ENCODE assay signal across 16 mouse cellular contexts in the genomic region with DNA sequence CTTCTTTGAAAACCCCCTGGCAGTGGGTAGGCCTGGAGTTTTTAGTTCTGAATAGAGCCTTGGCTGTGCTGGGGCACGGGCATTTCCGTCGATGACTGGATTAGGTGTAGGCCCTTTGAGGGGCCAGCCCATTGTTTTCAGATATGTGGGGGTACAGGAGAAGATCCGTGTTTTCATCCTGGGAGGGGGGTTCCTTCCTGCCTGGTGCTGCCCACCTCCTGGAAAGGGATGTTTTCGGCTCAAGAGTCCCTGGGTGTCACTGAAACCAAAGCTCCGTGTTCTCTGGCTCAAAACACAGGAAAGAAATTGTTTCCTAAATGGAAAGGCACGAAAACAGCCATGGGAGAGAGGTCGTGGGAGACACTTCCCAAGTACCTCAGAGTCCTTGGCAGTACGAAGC. TPM values are rescaled to one million over a fixed set of nuclear protein-coding genes. Genes with fewer than 3 reads are reported as not detected.
A peak's percentile ranks its signal among the peaks of the same experiment; 100 is the strongest.
DNase-seq lines count a peak whose midpoint lies in the region; ATAC-seq and TF ChIP-seq lines count a peak whose summit lies in the region.
"Had no signal": no experiment of that assay in that cellular context is flagged by ENCODE, and none has a peak within 500 bp of the region (broad histone marks: within the 10 kb centered on the region; RNA-seq: fewer than 3 reads in every experiment).

No protein-coding gene starts in this region.

- peak; percentile 44 for DNase-seq in gastrocnemius, postnatal 25 days
- DNase-seq in gastrocnemius, postnatal 36 days: no peak
- DNase-seq in layer of hippocampus, adult 2 months (ENCODE audit: low spot score in 2 of 2): no peak
- DNase-seq in layer of hippocampus, postnatal 14 days (ENCODE audit: low spot score in 2 of 2): no peak
- peak; percentile 83 for DNase-seq in lung, postnatal 36 days
- no peak for DNase-seq in right cerebral cortex, adult 18-20 months
- DNase-seq in cerebellum, adult 9-11 months: no peak
- DNase-seq: adrenal gland, postnatal 36 days; liver had no signal

- H3K4me2 ChIP-seq in heart, embryonic 11.5 days: no peak overlapping the region
- H3K4me2 ChIP-seq: hindbrain, embryonic 12.5 days; midbrain, embryonic 15.5 days; neural tube, embryonic 13.5 days had no signal

- WGBS in heart, embryonic 11.5 days (ENCODE audit: insufficient replicate concordance): 62% methylated on average over 9 of the region's 9 CpGs

- H3K36me3 ChIP-seq in heart, embryonic 11.5 days (ENCODE audit: control insufficient read depth, insufficient read depth, low read length): no peaks in the 10 kb centered on the region
- H3K36me3 ChIP-seq: hindbrain, embryonic 12.5 days; midbrain, embryonic 15.5 days; neural tube, embryonic 13.5 days had no signal

- H3K4me3 ChIP-seq in layer of hippocampus, adult 2 months: no peak overlapping the region
- H3K4me3 ChIP-seq in heart, embryonic 11.5 days (ENCODE audit: low read depth, low read length): no peak overlapping the region
- H3K4me3 ChIP-seq: erythroblast, embryonic 14.5 days; hindbrain, embryonic 12.5 days; midbrain, embryonic 15.5 days; neural tube, embryonic 13.5 days had no signal

- no peak for TF ChIP-seq CTCF in layer of hippocampus, adult 2 months (conservative IDR thresholded peaks at IDR 0.05)

- peak overlapping the region; percentile 34; the same call in 1 of the 2 replicates for H3K9ac ChIP-seq in heart, embryonic 11.5 days (ENCODE audit: low read depth, low read length)
- H3K9ac ChIP-seq: hindbrain, embryonic 12.5 days; midbrain, embryonic 15.5 days had no signal

- H3K27me3 ChIP-seq in heart, embryonic 11.5 days (ENCODE audit: control insufficient read depth, insufficient read depth, low read length): no peaks in the 10 kb centered on the region
- H3K27me3 ChIP-seq: midbrain, embryonic 15.5 days; neural tube, embryonic 13.5 days had no signal

- intact Hi-C loops in gastrocnemius, postnatal 36 days (cut with DNase I): no loop called here

- H3K9me3 ChIP-seq in heart, embryonic 11.5 days (replicated peaks; ENCODE audit: control insufficient read depth, low read length): no peaks in the 10 kb centered on the region
- H3K9me3 ChIP-seq: hindbrain, embryonic 12.5 days; midbrain, embryonic 15.5 days; neural tube, embryonic 13.5 days had no signal

- H3K4me1 ChIP-seq in heart, embryonic 11.5 days (ENCODE audit: control insufficient read depth, insufficient read depth, low read length): peaks cover 46% of the 10 kb centered on the region

- peak overlapping the region; percentile 88 for H3K27ac ChIP-seq in layer of hippocampus, adult 2 months
- no peak overlapping the region for H3K27ac ChIP-seq in heart, embryonic 11.5 days (ENCODE audit: low read depth, low read length)
- H3K27ac ChIP-seq: hindbrain, embryonic 12.5 days; macrophage; midbrain, embryonic 15.5 days; neural tube, embryonic 13.5 days had no signal

- ATAC-seq in heart, embryonic 11.5 days (replicated peaks; ENCODE audit: insufficient number of reproducible peaks, low FRiP score, low TSS enrichment): no peak
- ATAC-seq: intestine, embryonic 16.5 days; midbrain, embryonic 15.5 days had no signal

RNA-seq across cellular contexts. Expression of a gene that starts 17.9 kb away (rescaled TPM):
- 10 to 100 TPM; 40.7 to 45.1 TPM for total RNA-seq in gastrocnemius, postnatal 25 days (2021)
- total RNA-seq in gastrocnemius, postnatal 36 days (2021): 10 to 100 TPM; 37.6 to 42.9 TPM
- 100 to 1,000 TPM; 226 to 239 TPM for total RNA-seq in layer of hippocampus, adult 2 months (2021)
- 100 to 1,000 TPM; 171 to 174 TPM for total RNA-seq in layer of hippocampus, postnatal 14 days (2021)
- 32.6 and 39.4 TPM in 2 replicates for polyA plus RNA-seq in heart, embryonic 11.5 days (2014; fragmentation: Nextera tagmentation; extraction: Ambion mirVana)

Comparison
In these comparisons a context has a peak if more than half of its experiments do, and no peak if none do; other contexts are left out.
1. DNase-seq: peak in gastrocnemius, postnatal 25 days (single experiment) and lung, postnatal 36 days (single experiment); none in gastrocnemius, postnatal 36 days (0 of 2), layer of hippocampus, adult 2 months (0 of 2), layer of hippocampus, postnatal 14 days (0 of 2), right cerebral cortex, adult 18-20 months (single experiment) and cerebellum, adult 9-11 months (single experiment).